Mouse (Mus musculus): ENCODE measurements around the gene Gapt. TPM values are rescaled to one million over a fixed set of nuclear protein-coding genes. Genes with fewer than 3 reads are reported as not detected.

The Gapt gene
- polyA plus RNA-seq, 1 experiment from 2014 or later = 0.35 TPM

DNA sequence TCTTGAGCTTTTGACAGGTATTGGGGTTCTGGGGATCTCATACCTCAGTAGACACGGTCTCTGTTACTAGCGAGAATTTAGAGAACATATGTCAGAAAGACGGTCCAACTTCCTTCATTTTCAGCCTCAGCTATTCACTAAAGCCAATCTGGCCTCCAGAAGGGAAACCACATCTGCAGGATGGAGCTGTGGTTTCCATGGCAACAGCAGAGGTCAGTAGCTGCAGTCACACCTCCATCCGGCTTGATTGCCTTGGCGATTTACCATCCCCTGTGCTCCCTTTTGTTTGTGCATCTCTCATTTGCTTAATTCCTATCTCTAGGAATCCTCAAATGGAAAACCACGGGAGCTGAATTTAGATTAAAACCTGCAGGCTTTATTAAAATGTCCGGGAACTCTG lies 10.3 kb downstream of the Gapt start:
- Histone ChIP-seq H3K4me2 (no peak overlapping the region), H3K4me3 (no peak overlapping the region), H3K27ac (replicated peaks) (no peak overlapping the region), H3K4me1 (no peaks in the 10 kb centered on the region), H3K9me3 (no peaks in the 10 kb centered on the region), H3K27me3 (replicated peaks) (no peaks in the 10 kb centered on the region), H3K9ac (no peak overlapping the region), H3K36me3 (no peaks in the 10 kb centered on the region)
- no peak for ATAC-seq (ENCODE audit: extremely low read depth, insufficient number of reproducible peaks, low FRiP score, low TSS enrichment)
- WGBS = 57% methylated on average over 7 of the region's 7 CpGs

DNA sequence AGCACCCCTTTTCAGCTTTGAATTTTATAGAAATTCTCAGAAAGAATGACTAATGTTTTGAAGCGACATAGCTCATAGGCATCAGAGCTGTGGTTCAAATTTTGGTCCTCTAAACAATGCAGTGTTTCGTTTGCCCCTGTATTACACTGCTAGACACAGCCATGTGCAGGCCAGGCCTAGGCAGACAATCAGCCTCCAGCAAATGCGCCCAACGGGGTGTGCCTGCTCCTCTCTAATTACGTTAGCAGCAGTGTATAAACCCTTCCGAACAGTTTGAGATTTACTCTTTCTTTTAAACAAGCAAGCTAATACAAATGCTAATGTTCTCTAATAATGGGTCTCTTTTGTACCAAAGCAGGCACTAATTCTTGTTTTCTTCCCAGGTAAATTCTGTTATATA lies 14.4 kb downstream of the Gapt start:
- Histone ChIP-seq H3K4me2 (no peak overlapping the region), H3K4me1 (no peaks in the 10 kb centered on the region)
- WGBS = 78% methylated on average over 6 of the region's 6 CpGs

DNA sequence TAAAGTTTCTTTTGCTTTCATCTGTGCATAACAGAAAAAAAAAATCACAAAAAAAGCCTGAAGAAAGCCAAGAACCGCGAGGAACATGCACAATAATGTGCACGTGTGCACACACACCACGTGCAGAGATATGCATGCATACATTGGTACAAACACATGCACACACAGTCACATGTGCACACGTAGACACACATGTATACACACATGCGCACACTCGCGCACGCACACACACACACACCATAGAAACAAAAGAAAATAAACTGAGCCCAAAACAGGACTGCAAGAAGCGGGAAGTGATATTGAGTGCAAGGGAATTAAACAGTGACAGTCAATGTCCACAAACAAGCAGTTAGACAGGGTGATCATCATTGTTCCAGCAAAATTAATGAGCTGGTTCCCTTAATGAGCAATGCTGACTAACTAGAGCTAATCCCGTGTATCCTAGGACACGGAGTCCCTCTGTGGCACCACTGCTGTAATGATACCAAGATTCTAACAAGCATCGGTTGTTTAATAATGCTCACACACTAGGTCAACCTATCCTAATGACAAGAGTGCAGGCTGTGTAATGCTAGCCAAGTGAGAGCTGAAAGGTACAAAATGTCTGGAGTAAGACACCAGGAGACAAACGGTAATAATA lies 23.9 kb downstream of the Gapt start:
- no peaks in the 10 kb centered on the region for H3K27me3 ChIP-seq (replicated peaks)
- no peak overlapping the region for H3K27ac ChIP-seq (replicated peaks)
- no peak for ATAC-seq (ENCODE audit: extremely low read depth, insufficient number of reproducible peaks, low FRiP score, low TSS enrichment)
- H3K9ac ChIP-seq = no peak overlapping the region
- 89% methylated on average over 14 of the region's 14 CpGs for WGBS
- no peak overlapping the region for H3K4me2 ChIP-seq
- no peaks in the 10 kb centered on the region for H3K4me1 ChIP-seq
- no peaks in the 10 kb centered on the region for H3K36me3 ChIP-seq
- no peak overlapping the region for H3K4me3 ChIP-seq
- no peaks in the 10 kb centered on the region for H3K9me3 ChIP-seq

More for the DNA sequence above, 14.4 kb downstream of the Gapt start:
- Histone ChIP-seq H3K4me3 (no peak overlapping the region), H3K27me3 (replicated peaks) (no peaks in the 10 kb centered on the region), H3K27ac (replicated peaks) (no peak overlapping the region), H3K9ac (no peak overlapping the region), H3K9me3 (no peaks in the 10 kb centered on the region), H3K36me3 (no peaks in the 10 kb centered on the region)
- ATAC-seq (ENCODE audit: extremely low read depth, insufficient number of reproducible peaks, low FRiP score, low TSS enrichment) = no peak

DNA sequence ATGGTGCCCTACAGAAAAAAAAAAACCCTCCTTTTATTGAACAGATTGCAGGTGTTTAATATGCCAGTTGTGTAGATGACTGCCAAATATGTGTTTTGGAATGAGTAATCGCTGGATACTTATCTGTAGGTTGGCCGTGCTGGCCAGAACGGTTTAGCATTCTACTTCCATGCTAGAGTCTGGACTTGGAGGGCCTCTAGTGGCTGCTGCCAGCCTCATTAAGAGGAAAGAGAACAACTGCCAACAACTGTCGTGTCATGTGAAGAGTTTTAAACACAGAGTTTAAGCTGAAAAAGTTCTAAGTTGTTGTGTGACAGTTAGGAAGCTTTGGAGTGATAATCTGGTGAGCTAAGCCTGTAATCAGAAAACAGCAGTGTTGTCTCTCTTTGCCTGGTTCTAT lies 38.3 kb downstream of the Gapt start:
- H3K4me2 ChIP-seq = no peak overlapping the region
- no peaks in the 10 kb centered on the region for H3K27me3 ChIP-seq (replicated peaks)
- no peaks in the 10 kb centered on the region for H3K36me3 ChIP-seq
- no peaks in the 10 kb centered on the region for H3K9me3 ChIP-seq
- no peaks in the 10 kb centered on the region for H3K4me1 ChIP-seq
- H3K9ac ChIP-seq = no peak overlapping the region
- H3K4me3 ChIP-seq = no peak overlapping the region
- no peak overlapping the region for H3K27ac ChIP-seq (replicated peaks)
- 37% methylated on average over 4 of the region's 4 CpGs for WGBS
- no peak for ATAC-seq (ENCODE audit: extremely low read depth, insufficient number of reproducible peaks, low FRiP score, low TSS enrichment)

DNA sequence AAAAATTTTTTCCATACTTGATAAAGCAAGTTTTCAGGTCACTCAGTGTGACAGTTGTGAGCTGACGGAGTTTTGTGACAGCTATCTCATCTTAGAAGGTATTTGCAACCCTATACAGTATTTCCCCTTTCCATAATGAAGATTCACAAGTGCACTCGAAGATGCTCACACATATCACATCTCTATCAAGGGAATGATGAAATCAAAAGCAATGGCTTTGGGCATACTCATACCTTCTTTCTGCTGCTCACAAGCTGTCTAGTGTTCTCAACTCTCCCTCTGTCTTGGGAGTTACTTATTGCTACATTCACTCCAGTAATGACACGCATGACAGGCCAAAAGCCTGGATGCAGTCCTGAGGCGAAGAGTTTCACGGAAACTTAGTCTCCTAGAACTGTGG lies 49.8 kb downstream of the Gapt start:
- no peaks in the 10 kb centered on the region for H3K9me3 ChIP-seq
- no peak overlapping the region for H3K27ac ChIP-seq (replicated peaks)
- no peaks in the 10 kb centered on the region for H3K4me1 ChIP-seq
- no peak overlapping the region for H3K4me2 ChIP-seq
- ATAC-seq (ENCODE audit: extremely low read depth, insufficient number of reproducible peaks, low FRiP score, low TSS enrichment) = no peak
- no peaks in the 10 kb centered on the region for H3K27me3 ChIP-seq (replicated peaks)
- 76% methylated on average over 5 of the region's 5 CpGs for WGBS
- H3K36me3 ChIP-seq = no peaks in the 10 kb centered on the region
- H3K9ac ChIP-seq = no peak overlapping the region
- no peak overlapping the region for H3K4me3 ChIP-seq

Other genes starting within 250 kb of the Gapt start
- gene Rab3c, start 76.2 kb downstream of the Gapt start, polyA plus RNA-seq (2015; fragmentation: Nextera tagmentation; extraction: Ambion mirVana) = 0.41 and 0.51 TPM in 2 replicates
- gene Plk2, start 37.8 kb upstream of the Gapt start, polyA plus RNA-seq (2015; fragmentation: Nextera tagmentation; extraction: Ambion mirVana) = 129 and 131 TPM in 2 replicates